Mouse (Mus musculus) gastrocnemius, adult 2 months (tissue): ENCODE measurements around the gene Actc1. TPM values are rescaled to one million over a fixed set of nuclear protein-coding genes. Genes with fewer than 3 reads are reported as not detected.

Source experiments
- DNase-seq: peaks from one replicate; pipeline ENCODE4 v3.0.0; 2022
- H3K27ac ChIP-seq: fragments of 200-600 bp; 2 replicates; pipeline ENCODE4 v1.8.1; 2022; ENCODE audit warnings: mild to moderate bottlenecking
- H3K4me3 ChIP-seq: fragments of 200-600 bp; 2 replicates; pipeline ENCODE4 v1.8.1; 2022; ENCODE audit warnings: mild to moderate bottlenecking, moderate library complexity
- CTCF ChIP-seq: fragments of 200-600 bp; IDR thresholded peaks from 2 replicates; pipeline ENCODE4 v1.8.1; 2022; ENCODE audit warnings: antibody characterized with exemption, mild to moderate bottlenecking, moderate library complexity
- intact Hi-C: fragments of 180-260 bp; cut with DNase I; formaldehyde crosslinking; loops from one replicate; pipeline ENCODE4 v1.15.1; 2025
- long read RNA-seq, 2 experiments: library from polyadenylated mRNA; stranded (forward); transcript quantifications; one replicate each; pipeline ENCODE4 v2.0.0; 2021
- total RNA-seq, 2 experiments: library from RNA; stranded (reverse); gene quantifications; 2 replicates each; pipeline ENCODE4 v1.2.3; 2021

Actc1 gene
- 100 to 1,000 TPM; 143 to 261 TPM for total RNA-seq
- long read RNA-seq, experiment 1, transcript Actc1-201 (7 exons, 1,473 nt) = major isoform, 34 of 38 reads
- long read RNA-seq, experiment 1, partial matches to known transcripts = 3 of 38 reads
- long read RNA-seq, experiment 1, other reads (novel, unspliced or antisense) = 1 of 38 reads
- long read RNA-seq, experiment 2, transcript Actc1-201 (7 exons, 1,473 nt) = major isoform, 34 of 41 reads
- long read RNA-seq, experiment 2, partial matches to known transcripts = 7 of 41 reads
- long read RNA-seq, experiment 2, other reads (novel, unspliced or antisense) = 0 of 41 reads

GRCm38 (mm10) chr2:114052696-114053598, at the start of gene Actc1:
Gene Actc1, minus strand, starts transcription at chr2:114053548.
- intact Hi-C loops = loop anchor here (5.0 kb wide), 2 partner anchors 84 to 901 kb away; no protein-coding TSS in a partner anchor
- H3K27ac ChIP-seq = peak within 1 kb of the TSS; percentile 43; the same call in 1 of the 2 replicates
- TF ChIP-seq CTCF = no peak
- peak; percentile 52 for DNase-seq
- H3K4me3 ChIP-seq = peak within 1 kb of the TSS; percentile 57

- Histone ChIP-seq H3K4me3 (no peak overlapping the region), H3K27ac (no peak overlapping the region)
- intact Hi-C loops = no loop called here
- no peak for TF ChIP-seq CTCF
- DNase-seq = no peak
Measured at GRCm38 (mm10) chr2:114102471-114102870, 49.1 kb upstream of the Actc1 start.

- intact Hi-C loops = no loop called here
- no peak for TF ChIP-seq CTCF
- H3K27ac ChIP-seq = no peak overlapping the region
- no peak for DNase-seq
- no peak overlapping the region for H3K4me3 ChIP-seq
Measured at GRCm38 (mm10) chr2:114100834-114101233, 47.5 kb upstream of the Actc1 start.

- no peak for TF ChIP-seq CTCF
- Histone ChIP-seq H3K27ac (no peak overlapping the region), H3K4me3 (no peak overlapping the region)
- intact Hi-C loops = no loop called here
- DNase-seq = no peak
Measured at GRCm38 (mm10) chr2:114099816-114100215, 46.5 kb upstream of the Actc1 start.

DNA sequence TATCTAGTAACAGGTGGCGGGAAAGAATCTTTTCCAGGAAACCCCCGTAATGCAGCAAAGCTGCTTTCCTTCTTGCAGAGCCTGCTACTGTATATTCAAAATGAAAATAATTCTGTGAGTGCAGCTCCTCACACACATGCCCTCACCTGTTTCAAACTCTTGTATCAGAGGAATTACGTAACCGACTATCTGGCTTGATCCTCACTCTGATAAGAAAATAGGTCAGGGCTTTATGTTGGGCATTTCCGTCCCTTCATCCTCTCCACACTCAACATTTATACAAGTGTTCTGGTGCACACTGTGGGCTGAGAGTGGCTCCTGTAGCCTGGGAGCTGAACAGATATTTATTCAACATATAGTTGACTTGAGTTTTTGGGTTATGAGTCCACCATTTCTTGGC, 45.8 kb upstream of the Actc1 start:
- no peak overlapping the region for H3K27ac ChIP-seq
- intact Hi-C loops = no loop called here

GRCm38 (mm10) chr2:114097627-114098026, 44.3 kb upstream of the Actc1 start:
- intact Hi-C loops = no loop called here
- no peak for DNase-seq
- no peak overlapping the region for H3K27ac ChIP-seq
- no peak for TF ChIP-seq CTCF
- no peak overlapping the region for H3K4me3 ChIP-seq

More for the DNA sequence above, 45.8 kb upstream of the Actc1 start:
- H3K4me3 ChIP-seq = no peak overlapping the region
- no peak for TF ChIP-seq CTCF
- DNase-seq = no peak

DNA sequence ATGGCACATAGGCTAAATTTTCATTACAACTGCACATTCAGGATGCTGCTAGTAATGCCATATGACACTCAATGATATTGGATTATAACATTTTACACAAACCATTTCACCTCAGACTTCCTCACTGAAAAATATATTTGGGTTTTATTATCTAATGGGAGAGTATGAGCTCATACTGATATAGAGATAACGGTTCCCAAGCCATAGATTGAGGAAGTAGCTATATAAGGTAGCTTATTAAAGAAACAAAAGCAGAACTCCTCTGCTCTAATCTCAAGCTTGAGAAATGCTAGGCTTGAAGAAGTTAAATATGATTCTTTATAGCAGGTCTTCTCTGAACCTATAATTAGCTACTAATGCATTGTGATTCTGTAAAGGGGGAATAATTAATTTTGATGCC, 43.2 kb upstream of the Actc1 start:
- DNase-seq = no peak
- Histone ChIP-seq H3K4me3 (no peak overlapping the region), H3K27ac (no peak overlapping the region)
- no peak for TF ChIP-seq CTCF
- intact Hi-C loops = no loop called here

- TF ChIP-seq CTCF = no peak
- Histone ChIP-seq H3K4me3 (no peak overlapping the region), H3K27ac (no peak overlapping the region)
- no peak for DNase-seq
- intact Hi-C loops = no loop called here
Measured at GRCm38 (mm10) chr2:114095348-114095747, 42.0 kb upstream of the Actc1 start.

DNA sequence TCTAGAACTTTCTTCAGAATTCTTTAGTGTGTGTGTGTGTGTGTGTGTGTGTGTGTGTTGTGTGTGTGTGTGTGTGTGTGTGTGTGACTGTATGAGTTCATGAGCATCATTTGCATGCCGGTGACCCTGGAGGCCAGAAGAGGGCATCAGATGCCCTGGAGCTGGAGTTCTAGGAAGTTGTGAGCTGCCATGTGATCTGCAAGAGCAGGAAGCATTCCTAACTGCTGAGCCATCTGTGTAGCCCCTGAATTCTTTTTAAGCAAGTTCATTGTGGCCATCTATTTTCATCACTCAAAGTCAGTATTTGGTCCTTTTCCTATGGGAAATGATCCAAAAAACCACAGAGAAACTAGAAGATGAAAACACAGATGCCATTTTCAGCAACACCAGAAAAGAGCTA, 41.3 kb upstream of the Actc1 start:
- no peak for DNase-seq
- H3K4me3 ChIP-seq = no peak overlapping the region
- no peak overlapping the region for H3K27ac ChIP-seq
- intact Hi-C loops = no loop called here
- no peak for TF ChIP-seq CTCF

GRCm38 (mm10) chr2:114093577-114093976, 40.2 kb upstream of the Actc1 start:
- intact Hi-C loops = no loop called here
- H3K27ac ChIP-seq = no peak overlapping the region
- no peak for TF ChIP-seq CTCF
- H3K4me3 ChIP-seq = no peak overlapping the region
- DNase-seq = no peak

GRCm38 (mm10) chr2:114089862-114090261, 36.5 kb upstream of the Actc1 start:
- Histone ChIP-seq H3K27ac (no peak overlapping the region), H3K4me3 (no peak overlapping the region)
- no peak for TF ChIP-seq CTCF
- intact Hi-C loops = no loop called here
- DNase-seq = no peak

DNA sequence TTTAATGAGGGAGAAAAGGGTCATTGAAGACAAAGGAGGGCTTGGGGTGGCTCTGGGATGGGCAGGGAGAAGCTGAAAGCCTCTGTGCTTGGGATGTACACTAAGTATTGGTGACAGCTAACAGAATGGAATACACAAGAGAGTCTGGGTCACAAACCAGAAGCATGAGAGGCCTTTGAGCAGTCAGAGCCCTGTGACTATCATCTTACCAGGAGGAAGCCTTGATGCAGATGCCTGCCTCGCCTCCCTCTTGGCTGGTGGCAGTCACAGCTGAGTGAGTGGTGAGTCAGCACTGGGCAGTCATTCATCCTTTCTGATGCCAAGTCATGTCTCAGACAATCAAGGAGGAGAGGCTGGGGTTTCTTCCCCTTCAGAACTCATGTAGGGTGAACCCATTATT, 33.9 kb upstream of the Actc1 start:
- Histone ChIP-seq H3K27ac (no peak overlapping the region), H3K4me3 (no peak overlapping the region)
- peak; percentile 65 for DNase-seq
- intact Hi-C loops = no loop called here
- no peak for TF ChIP-seq CTCF

DNA sequence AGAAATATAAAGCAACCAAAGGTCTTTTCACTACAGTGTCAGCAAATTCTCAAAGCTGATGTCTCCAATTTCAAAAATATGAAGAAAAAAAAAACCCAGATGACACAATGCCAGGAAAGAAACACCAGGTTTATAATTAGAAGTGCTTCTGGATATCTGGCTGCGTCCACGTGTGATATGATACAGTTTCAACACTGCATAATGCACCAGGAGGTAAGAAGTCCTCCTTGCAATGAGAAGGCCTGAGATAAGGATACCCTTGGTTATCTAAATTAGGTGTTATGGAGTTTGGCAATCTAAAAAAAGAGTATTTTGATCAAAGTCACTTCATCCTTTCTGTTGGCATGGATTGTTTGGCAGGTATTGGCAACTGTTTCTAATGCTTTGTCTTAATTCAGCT, 18.5 kb upstream of the Actc1 start:
- Histone ChIP-seq H3K27ac (no peak overlapping the region; the same call in 1 of the 2 replicates), H3K4me3 (no peak overlapping the region)
- intact Hi-C loops = no loop called here
- DNase-seq = no peak
- no peak for TF ChIP-seq CTCF

DNA sequence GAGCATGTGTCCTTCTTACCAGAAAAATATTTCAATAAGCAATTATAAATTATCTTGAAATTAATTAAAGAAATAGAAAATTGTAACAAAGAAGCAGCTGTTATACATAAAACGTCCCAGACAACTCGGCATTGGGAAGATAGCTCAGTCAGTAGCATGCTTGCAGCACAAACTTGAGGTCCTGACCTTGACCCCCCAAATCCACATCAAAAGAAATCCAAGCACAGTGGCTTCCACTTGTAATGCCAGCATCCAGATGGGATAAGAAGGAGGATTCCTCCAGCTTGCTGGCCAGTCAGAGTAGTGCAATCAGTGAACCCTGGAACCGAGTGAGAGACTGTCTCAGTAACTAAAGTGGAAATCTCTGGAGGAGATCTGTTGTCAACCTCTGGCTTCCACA, 12.9 kb upstream of the Actc1 start:
- no peak for DNase-seq
- Histone ChIP-seq H3K27ac (no peak overlapping the region), H3K4me3 (no peak overlapping the region)
- intact Hi-C loops = no loop called here
- no peak for TF ChIP-seq CTCF
